8 mouse cellular contexts compared by ENCODE assay signal in genomic region chr17:35866911-35867890, GRCm38 (mm10). TPM values are rescaled to one million over a fixed set of nuclear protein-coding genes. Genes with fewer than 3 reads are reported as not detected.
DNase-seq lines count a peak whose midpoint lies in the region; ATAC-seq and TF ChIP-seq lines count a peak whose summit lies in the region.

No protein-coding gene starts in this region.

- no peaks in the 10 kb centered on the region for H3K9me3 ChIP-seq in heart, postnatal 0 days (replicated peaks; ENCODE audit: control insufficient read depth, low read length)
- 0 out of 2 replicates have a peak, but pooled peaks cover 3% of the 10 kb centered on the region for H3K9me3 ChIP-seq in limb, embryonic 12.5 days
- no peaks in the 10 kb centered on the region for H3K9me3 ChIP-seq in midbrain, embryonic 13.5 days

- peak overlapping the region; percentile 77 for H3K9ac ChIP-seq in heart, postnatal 0 days (replicated peaks; ENCODE audit: low read depth, low read length)
- H3K9ac ChIP-seq in limb, embryonic 12.5 days (replicated peaks): peak overlapping the region; percentile 79
- H3K9ac ChIP-seq in midbrain, embryonic 13.5 days (replicated peaks): peak overlapping the region; percentile 97

- peaks cover 14% of the 10 kb centered on the region for H3K4me1 ChIP-seq in heart, postnatal 0 days (ENCODE audit: control insufficient read depth, insufficient read depth)
- H3K4me1 ChIP-seq in limb, embryonic 12.5 days (replicated peaks): peaks cover 49% of the 10 kb centered on the region
- H3K4me1 ChIP-seq in midbrain, embryonic 13.5 days (replicated peaks): peaks cover 64% of the 10 kb centered on the region

- no peak for DNase-seq in left cerebral cortex, adult 2 months (ENCODE audit: extremely low spot score in 1 of 2, low spot score in 2 of 2)
- no peak for DNase-seq in left cerebral cortex, adult 11 months (ENCODE audit: low spot score)
- DNase-seq in embryo, embryonic 11 days: peak; percentile 54
- peak; percentile 27 for DNase-seq in heart, postnatal 0 days (ENCODE audit: low spot score)
- peak; percentile 58 for DNase-seq in testis, postnatal 10 days (ENCODE audit: low spot score)
- DNase-seq in layer of hippocampus, adult 11-12 months (ENCODE audit: low spot score): no peak

- peak overlapping the region; percentile 86 for H3K4me2 ChIP-seq in heart, postnatal 0 days (ENCODE audit: low read depth, low read length)
- peak overlapping the region; percentile 98 for H3K4me2 ChIP-seq in limb, embryonic 12.5 days
- peak overlapping the region; percentile 92 for H3K4me2 ChIP-seq in midbrain, embryonic 13.5 days (replicated peaks)

- H3K27ac ChIP-seq in left cerebral cortex, adult 2 months: peak overlapping the region; percentile 87
- H3K27ac ChIP-seq in heart, postnatal 0 days (ENCODE audit: low read depth): peak overlapping the region; percentile 96
- peak overlapping the region; percentile 96 for H3K27ac ChIP-seq in limb, embryonic 12.5 days
- H3K27ac ChIP-seq in midbrain, embryonic 13.5 days: peak overlapping the region; percentile 99

- no peak for ATAC-seq in heart, postnatal 0 days (ENCODE audit: insufficient read depth, low read depth)
- no peak for ATAC-seq in limb, embryonic 12.5 days (ENCODE audit: insufficient number of reproducible peaks, insufficient read depth, low FRiP score, low TSS enrichment, low read depth)
- ATAC-seq in midbrain, embryonic 13.5 days: no peak

- WGBS in heart, postnatal 0 days: 9% methylated on average over 26 of the region's 26 CpGs
- 8% methylated on average over 26 of the region's 26 CpGs for WGBS in limb, embryonic 12.5 days
- WGBS in midbrain, embryonic 13.5 days: 8% methylated on average over 26 of the region's 26 CpGs

- intact Hi-C loops in left cerebral cortex, adult 2 months (cut with DNase I): no loop called here

- TF ChIP-seq EP300 in heart, postnatal 0 days (IDR thresholded peaks at IDR 0.05; ENCODE audit: low read depth): no peak

- TF ChIP-seq CTCF in left cerebral cortex, adult 2 months (IDR thresholded peaks at IDR 0.05): peak; percentile 31
- TF ChIP-seq CTCF in heart, postnatal 0 days (IDR thresholded peaks at IDR 0.05; ENCODE audit: low read depth): 0 out of 2 replicates have a peak, but pooled peaks have one; percentile 13

- 0 out of 2 replicates have a peak, but pooled peaks cover 5% of the 10 kb centered on the region for H3K36me3 ChIP-seq in heart, postnatal 0 days (replicated peaks; ENCODE audit: control insufficient read depth, insufficient read depth, low read length)
- peaks cover 39% of the 10 kb centered on the region for H3K36me3 ChIP-seq in limb, embryonic 12.5 days
- peaks cover 14% of the 10 kb centered on the region for H3K36me3 ChIP-seq in midbrain, embryonic 13.5 days

- no peaks in the 10 kb centered on the region for H3K27me3 ChIP-seq in heart, postnatal 0 days (ENCODE audit: control insufficient read depth, insufficient read depth, low read length)
- no peaks in the 10 kb centered on the region for H3K27me3 ChIP-seq in limb, embryonic 12.5 days
- no peaks in the 10 kb centered on the region for H3K27me3 ChIP-seq in midbrain, embryonic 13.5 days

- H3K4me3 ChIP-seq in left cerebral cortex, adult 2 months: peak overlapping the region; percentile 71
- peak overlapping the region; percentile 66 for H3K4me3 ChIP-seq in heart, postnatal 0 days (ENCODE audit: low read depth, low read length)
- H3K4me3 ChIP-seq in limb, embryonic 12.5 days (replicated peaks): peak overlapping the region; percentile 67
- peak overlapping the region; percentile 84 for H3K4me3 ChIP-seq in midbrain, embryonic 13.5 days (replicated peaks)

RNA-seq across cellular contexts. Expression of gene Ppp1r18, which starts 1.8 kb away (rescaled TPM):
- 10 to 100 TPM in 1 of 2 experiments, 1 to 10 TPM in 1; 8.5 to 10.8 TPM for total RNA-seq in left cerebral cortex, adult 2 months (2021)
- 30.0 and 35.0 TPM in 2 replicates for total RNA-seq in heart, postnatal 0 days (2014; rRNA removed; ENCODE audit: low replicate concordance)
- 10.0 and 11.6 TPM in 2 replicates for polyA plus RNA-seq in heart, postnatal 0 days (2015; fragmentation: Nextera tagmentation; extraction: Ambion mirVana)
- 21.3 and 24.0 TPM in 2 replicates for polyA plus RNA-seq in limb, embryonic 12.5 days (2016; fragmentation: Nextera tagmentation; extraction: Ambion mirVana)
- polyA plus RNA-seq in midbrain, embryonic 13.5 days (2015; fragmentation: Nextera tagmentation; extraction: Ambion mirVana): 23.8 and 27.4 TPM in 2 replicates

RNA-seq across cellular contexts. Expression of gene Nrm, which starts 6.1 kb away (rescaled TPM):
- total RNA-seq in left cerebral cortex, adult 2 months (2021): 1 to 10 TPM; 2.1 to 4.1 TPM
- 16.1 and 36.2 TPM in 2 replicates for total RNA-seq in heart, postnatal 0 days (2014; rRNA removed; ENCODE audit: low replicate concordance)
- polyA plus RNA-seq in heart, postnatal 0 days (2015; fragmentation: Nextera tagmentation; extraction: Ambion mirVana): 18.0 and 21.6 TPM in 2 replicates
- polyA plus RNA-seq in limb, embryonic 12.5 days (2016; fragmentation: Nextera tagmentation; extraction: Ambion mirVana): 51.3 and 52.5 TPM in 2 replicates
- 28.9 and 33.2 TPM in 2 replicates for polyA plus RNA-seq in midbrain, embryonic 13.5 days (2015; fragmentation: Nextera tagmentation; extraction: Ambion mirVana)

RNA-seq across cellular contexts. Expression of gene Dhx16, which starts 12.4 kb away (rescaled TPM):
- 10 to 100 TPM; 30.0 to 39.7 TPM for total RNA-seq in left cerebral cortex, adult 2 months (2021)
- 18.2 and 24.1 TPM in 2 replicates for total RNA-seq in heart, postnatal 0 days (2014; rRNA removed; ENCODE audit: low replicate concordance)
- polyA plus RNA-seq in heart, postnatal 0 days (2015; fragmentation: Nextera tagmentation; extraction: Ambion mirVana): 14.9 and 15.0 TPM in 2 replicates
- polyA plus RNA-seq in limb, embryonic 12.5 days (2016; fragmentation: Nextera tagmentation; extraction: Ambion mirVana): 56.9 and 64.3 TPM in 2 replicates
- 34.3 and 37.3 TPM in 2 replicates for polyA plus RNA-seq in midbrain, embryonic 13.5 days (2015; fragmentation: Nextera tagmentation; extraction: Ambion mirVana)

RNA-seq across cellular contexts. Expression of gene Mdc1, which starts 25.9 kb away (rescaled TPM):
- total RNA-seq in left cerebral cortex, adult 2 months (2021): 10 to 100 TPM; 14.6 to 17.8 TPM
- total RNA-seq in heart, postnatal 0 days (2014; rRNA removed; ENCODE audit: low replicate concordance): 5.4 and 25.0 TPM in 2 replicates
- 2.3 and 3.0 TPM in 2 replicates for polyA plus RNA-seq in heart, postnatal 0 days (2015; fragmentation: Nextera tagmentation; extraction: Ambion mirVana)
- polyA plus RNA-seq in limb, embryonic 12.5 days (2016; fragmentation: Nextera tagmentation; extraction: Ambion mirVana): 16.9 and 19.4 TPM in 2 replicates
- polyA plus RNA-seq in midbrain, embryonic 13.5 days (2015; fragmentation: Nextera tagmentation; extraction: Ambion mirVana): 10.3 and 12.7 TPM in 2 replicates

RNA-seq across cellular contexts. Expression of gene Tubb5, which starts 29.1 kb away (rescaled TPM):
- 100 to 1,000 TPM; 417 to 433 TPM for total RNA-seq in left cerebral cortex, adult 2 months (2021)
- 1,043 and 1,325 TPM in 2 replicates for total RNA-seq in heart, postnatal 0 days (2014; rRNA removed; ENCODE audit: low replicate concordance)
- polyA plus RNA-seq in heart, postnatal 0 days (2015; fragmentation: Nextera tagmentation; extraction: Ambion mirVana): 259 and 267 TPM in 2 replicates
- 1,183 and 1,215 TPM in 2 replicates for polyA plus RNA-seq in limb, embryonic 12.5 days (2016; fragmentation: Nextera tagmentation; extraction: Ambion mirVana)
- 1,832 and 1,895 TPM in 2 replicates for polyA plus RNA-seq in midbrain, embryonic 13.5 days (2015; fragmentation: Nextera tagmentation; extraction: Ambion mirVana)

Comparison
In these comparisons a context has a peak if more than half of its experiments do, and no peak if none do; other contexts are left out.
1. DNase-seq: peak in embryo, embryonic 11 days (single experiment), heart, postnatal 0 days (single experiment) and testis, postnatal 10 days (single experiment); none in left cerebral cortex, adult 2 months (0 of 2), left cerebral cortex, adult 11 months (single experiment) and layer of hippocampus, adult 11-12 months (single experiment).
2. Peak in every context shown above with its lines, with median percentiles within 50 percentile points of each other: H3K27ac ChIP-seq, H3K4me3 ChIP-seq, H3K4me2 ChIP-seq and H3K9ac ChIP-seq.